Mouse (Mus musculus): ENCODE measurements around the gene Pomp.

DNA sequence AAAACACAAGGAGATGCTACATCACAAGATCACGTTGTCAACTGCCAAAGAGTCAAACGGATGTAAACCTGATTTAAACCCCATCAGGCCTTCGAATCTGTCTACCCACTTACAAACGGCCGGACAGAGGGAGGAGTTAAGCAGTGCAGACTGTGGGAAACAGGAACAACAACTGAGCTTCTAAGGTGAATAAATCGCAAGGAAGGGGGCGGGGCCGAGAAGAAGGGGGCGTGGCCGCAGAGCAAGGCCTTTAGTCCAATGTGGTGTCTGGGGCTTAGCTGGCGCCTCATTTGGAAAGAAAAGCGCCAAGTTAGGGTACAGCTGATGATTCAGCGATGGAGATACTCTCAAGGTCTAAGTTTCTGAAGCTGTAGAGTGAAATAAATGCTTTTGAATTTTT, 45.3 kb upstream of the Pomp start:
- TF ChIP-seq GATA1 (IDR thresholded peaks at IDR 0.05; ENCODE audit: borderline replicate concordance, low read length) (no peak), FLI1 (IDR thresholded peaks at IDR 0.05; ENCODE audit: low read length) (no peak)

Data from megakaryocyte, embryonic 14.5 days (primary cell).